Mouse (Mus musculus) brain, embryonic 14.5 days (tissue): ENCODE data around the gene 4833439L19Rik. TPM values are rescaled to one million over a fixed set of nuclear protein-coding genes. Genes with fewer than 3 reads are reported as not detected.
A peak's percentile ranks its signal among the peaks of the same experiment; 100 is the strongest.

Experiments
- DNase-seq: peaks from one replicate; pipeline ENCODE4 v3.0.0-alpha.2; 2011; ENCODE audit warnings: low read depth
- CTCF ChIP-seq: fragments of 200-500 bp; IDR thresholded peaks from 2 replicates; pipeline ENCODE4 v1.5.1; 2012; ENCODE audit warnings: inconsistent platforms, mild to moderate bottlenecking, moderate library complexity, borderline replicate concordance; ENCODE audit not compliant: insufficient read depth, insufficient read length; ENCODE audit errors: extremely low read depth
- POLR2A ChIP-seq: fragments of 200-500 bp; IDR thresholded peaks from 2 replicates; pipeline ENCODE4 v1.6.1; 2012; ENCODE audit warnings: mild to moderate bottlenecking, inconsistent platforms, borderline replicate concordance; ENCODE audit not compliant: poor library complexity, insufficient read depth, insufficient read length, severe bottlenecking; ENCODE audit errors: extremely low read depth
- polyA plus RNA-seq: library from polyadenylated mRNA; depleted of rRNA; stranded (reverse); fragments of >200 nt; gene quantifications from 2 replicates; pipeline ENCODE4 v1.2.3, GENCODE M21; 2012

The 4833439L19Rik gene
- polyA plus RNA-seq, 1 experiment: 172 TPM

GRCm38 (mm10) chr13:54562562-54562961, 2.7 kb downstream of the 4833439L19Rik start:
- no peak for TF ChIP-seq CTCF
- no peak for TF ChIP-seq POLR2A
- no peak for DNase-seq

DNA sequence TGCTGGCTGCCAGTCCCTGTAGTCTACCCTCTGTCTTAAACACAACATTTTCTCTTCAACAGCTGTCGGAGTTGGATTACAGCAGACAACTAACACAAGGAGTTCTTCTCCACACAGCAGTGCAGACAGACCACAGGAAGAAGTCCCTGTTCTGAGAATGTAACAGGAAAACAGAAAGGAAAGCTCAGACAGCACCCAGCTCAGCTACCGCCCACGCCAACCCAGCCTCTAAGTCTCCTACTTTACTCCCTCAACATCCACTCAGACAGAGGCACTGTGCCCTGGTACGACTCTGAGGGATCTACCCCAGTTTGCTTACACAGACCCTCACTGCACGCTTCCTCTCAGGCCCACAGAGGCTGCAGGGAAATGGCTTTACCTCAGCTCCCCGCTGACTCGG, 4.6 kb downstream of the 4833439L19Rik start:
- no peak for DNase-seq
- TF ChIP-seq POLR2A (no peak), CTCF (no peak)

- DNase-seq: no peak
- TF ChIP-seq CTCF: no peak
- TF ChIP-seq POLR2A: no peak
Measured at GRCm38 (mm10) chr13:54559656-54560055, 5.6 kb downstream of the 4833439L19Rik start.

- TF ChIP-seq CTCF (no peak), POLR2A (no peak)
- DNase-seq: no peak
Measured at GRCm38 (mm10) chr13:54557652-54558051, 7.6 kb downstream of the 4833439L19Rik start.

- peak; percentile 49 for DNase-seq
Measured at GRCm38 (mm10) chr13:54556796-54557195, 8.4 kb downstream of the 4833439L19Rik start.

DNA sequence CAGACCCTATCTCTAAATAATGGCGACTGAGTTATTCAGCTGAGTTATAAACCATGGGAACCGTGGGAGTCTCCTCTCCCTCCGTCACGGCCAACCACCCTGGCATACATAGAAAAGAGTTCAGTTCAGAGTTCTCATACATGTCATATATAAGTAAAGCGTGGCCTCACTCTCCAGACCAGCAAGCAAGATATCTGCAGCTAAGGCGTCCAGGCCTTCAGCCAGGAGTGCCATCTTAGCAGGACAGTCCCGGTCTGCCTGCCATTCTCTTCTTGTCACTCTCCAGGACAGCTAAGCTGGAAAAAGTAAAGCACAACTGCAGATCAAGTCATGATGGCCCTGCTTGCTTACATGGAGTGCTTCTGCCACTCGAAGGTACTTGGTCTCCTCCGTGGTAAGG, 9.1 kb downstream of the 4833439L19Rik start:
- DNase-seq: no peak
- TF ChIP-seq CTCF (no peak), POLR2A (no peak)

More at GRCm38 (mm10) chr13:54556796-54557195, 8.4 kb downstream of the 4833439L19Rik start:
- TF ChIP-seq CTCF: no peak
- no peak for TF ChIP-seq POLR2A

GRCm38 (mm10) chr13:54548036-54548435, 17.2 kb downstream of the 4833439L19Rik start:
- no peak for DNase-seq
- TF ChIP-seq CTCF: no peak
- TF ChIP-seq POLR2A: no peak

- TF ChIP-seq CTCF: no peak
- TF ChIP-seq POLR2A: no peak
- no peak for DNase-seq
Measured at GRCm38 (mm10) chr13:54532134-54532533, 33.1 kb downstream of the 4833439L19Rik start.

DNA sequence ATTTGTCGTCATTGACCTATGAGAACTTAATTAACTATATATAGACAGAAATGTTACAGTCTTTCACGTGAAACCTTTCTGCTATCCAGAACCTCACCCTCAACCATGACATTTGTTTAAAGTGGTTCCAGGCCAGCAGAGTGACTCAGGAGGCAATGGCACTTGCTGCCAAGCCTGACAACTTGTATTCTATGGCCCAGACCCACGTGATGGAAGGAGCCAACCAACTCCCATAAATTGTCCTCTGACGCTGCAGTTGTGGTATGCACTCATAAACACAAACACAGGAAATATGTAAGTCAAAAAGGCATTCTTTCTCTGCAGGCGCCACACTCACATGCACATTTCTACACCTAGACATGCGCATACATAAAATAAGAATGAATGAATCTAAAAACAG, 38.1 kb downstream of the 4833439L19Rik start:
- TF ChIP-seq CTCF: no peak
- TF ChIP-seq POLR2A: no peak
- DNase-seq: no peak

GRCm38 (mm10) chr13:54521181-54521580, 44.1 kb downstream of the 4833439L19Rik start:
- no peak for TF ChIP-seq POLR2A
- no peak for TF ChIP-seq CTCF
- no peak for DNase-seq

DNA sequence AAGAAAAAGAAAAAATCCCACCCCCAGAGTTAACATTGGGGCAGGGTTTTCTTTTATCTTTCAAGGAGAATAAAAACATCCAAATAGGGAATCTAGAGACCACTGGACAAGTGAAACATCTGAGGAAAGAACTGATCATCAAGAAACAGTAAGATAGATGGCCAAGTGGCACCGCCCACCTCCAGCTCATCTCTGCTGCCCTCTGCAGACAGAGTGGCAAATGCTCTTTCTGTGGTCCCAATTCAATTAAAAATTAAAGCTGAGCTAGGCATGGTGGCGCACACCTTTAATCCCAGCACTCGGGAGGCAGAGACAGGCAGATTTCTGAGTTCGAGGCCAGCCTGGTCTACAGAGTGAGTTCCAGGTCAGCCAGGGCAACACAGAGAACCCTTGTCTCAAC, 45.0 kb downstream of the 4833439L19Rik start:
- peak; percentile 2 for DNase-seq
- TF ChIP-seq POLR2A: no peak
- no peak for TF ChIP-seq CTCF

DNA sequence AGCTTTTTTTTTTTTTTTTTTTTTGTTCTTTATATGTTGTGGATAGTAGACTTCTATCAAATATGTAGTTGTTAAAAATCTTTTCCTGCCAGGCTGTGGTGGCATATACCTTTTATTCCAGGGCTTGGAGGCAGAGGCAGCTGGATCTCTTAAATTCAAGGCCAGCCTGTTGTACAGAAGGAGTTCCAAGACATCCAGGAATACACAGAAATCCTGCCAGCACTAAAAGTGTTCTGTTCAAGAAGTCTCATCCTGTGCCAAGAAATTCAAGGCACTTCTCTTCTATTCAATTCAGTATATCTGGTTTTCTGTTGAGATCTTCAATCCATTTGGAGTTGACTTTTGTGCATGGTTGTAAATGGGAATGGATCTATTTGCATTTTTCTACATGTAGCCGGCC, 59.3 kb downstream of the 4833439L19Rik start:
- no peak for TF ChIP-seq CTCF
- no peak for TF ChIP-seq POLR2A
- DNase-seq: peak; percentile 40
